Mouse (Mus musculus) midbrain, embryonic 10.5 days (tissue): ENCODE results near the gene D630003M21Rik. TPM values are rescaled to one million over a fixed set of nuclear protein-coding genes. Genes with fewer than 3 reads are reported as not detected.
A peak's percentile ranks its signal among the peaks of the same experiment; 100 is the strongest.

Experiments used
- DNase-seq: peaks from one replicate; pipeline ENCODE4 v3.0.0-alpha.2; 2017; ENCODE audit warnings: low spot score
- H3K27ac ChIP-seq: fragments of 300-500 bp; sonication (generic); replicated peaks from 2 replicates; pipeline ENCODE4 v1.5.1; 2016; ENCODE audit warnings: mild to moderate bottlenecking
- H3K27me3 ChIP-seq: fragments of 300-500 bp; sonication (generic); 2 replicates; pipeline ENCODE4 v1.6.1; 2016; ENCODE audit warnings: low read depth, mild to moderate bottlenecking; ENCODE audit not compliant: poor library complexity, severe bottlenecking
- H3K36me3 ChIP-seq: fragments of 300-500 bp; sonication (generic); 2 replicates; pipeline ENCODE4 v1.6.1; 2016; ENCODE audit warnings: mild to moderate bottlenecking, moderate library complexity
- H3K4me1 ChIP-seq: fragments of 300-500 bp; sonication (generic); 2 replicates; pipeline ENCODE4 v1.6.1; 2016
- H3K4me3 ChIP-seq: fragments of 300-500 bp; sonication (generic); 2 replicates; pipeline ENCODE4 v1.5.1; 2016; ENCODE audit warnings: mild to moderate bottlenecking, moderate library complexity
- H3K9me3 ChIP-seq: fragments of 300-500 bp; sonication (generic); replicated peaks from 2 replicates; pipeline ENCODE4 v1.6.1; 2016; ENCODE audit warnings: mild to moderate bottlenecking
- WGBS: fragments of 180-500 bp; shearing (Covaris S2); methylation state at CpG from one replicate; pipeline ENCODE4 v1.1.7; 2016; 5-methylcytosine and 5-hydroxymethylcytosine counted together
- polyA plus RNA-seq: library from polyadenylated mRNA; unstranded; fragments of >200 nt; fragmentation: Nextera tagmentation; extraction: Ambion mirVana; gene quantifications from 2 replicates; pipeline ENCODE4 v1.2.1, GENCODE M21; 2016

D630003M21Rik gene
- polyA plus RNA-seq, 1 experiment from 2014 or later, result 2.3 TPM

DNA sequence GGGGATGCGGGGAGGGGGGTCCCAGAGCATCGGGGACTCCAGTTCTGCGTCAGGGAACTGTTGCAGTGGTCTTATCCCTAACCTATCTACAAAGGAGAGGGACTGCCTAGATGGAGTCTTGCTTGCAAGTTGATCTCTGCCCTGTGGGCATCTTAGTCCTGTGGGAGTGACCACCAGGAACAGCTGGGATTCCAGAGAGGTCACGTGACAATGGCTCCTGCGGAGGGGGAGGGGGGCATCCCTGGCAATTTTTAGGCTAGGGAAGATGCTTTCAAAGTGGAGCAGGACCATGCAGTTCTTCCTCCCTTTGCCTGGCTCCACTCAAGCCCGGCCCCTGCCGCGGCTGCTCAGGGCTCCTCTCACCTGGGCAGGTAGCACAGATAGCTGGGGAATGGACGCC is 19.2 kb downstream of the D630003M21Rik start:
- Histone ChIP-seq H3K4me3 (no peak overlapping the region), H3K27ac (no peak overlapping the region), H3K27me3 (peaks cover 17% of the 10 kb centered on the region), H3K36me3 (no peaks in the 10 kb centered on the region), H3K4me1 (peaks cover 30% of the 10 kb centered on the region), H3K9me3 (no peaks in the 10 kb centered on the region)
- DNase-seq, result no peak
- WGBS, result 67% methylated on average over 9 of the region's 9 CpGs

DNA sequence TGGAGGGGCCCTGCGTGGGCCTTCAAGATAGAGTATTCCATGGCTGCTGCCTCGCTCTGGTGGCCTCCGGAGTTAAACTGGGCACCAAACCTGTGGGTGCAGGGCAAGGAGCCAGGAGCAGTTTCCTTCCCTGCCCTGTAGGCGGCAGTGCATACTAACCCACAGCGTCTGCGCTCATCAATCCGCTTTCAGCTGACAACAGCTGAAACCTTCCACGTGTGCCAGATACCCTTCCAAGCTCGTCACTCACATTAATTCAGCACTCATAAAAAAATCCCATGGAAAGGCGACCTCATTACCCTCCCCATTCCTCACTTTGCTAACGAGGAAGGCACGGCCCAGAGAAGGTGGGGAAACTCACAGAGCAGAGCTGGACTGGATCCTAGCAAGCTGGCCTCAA is 21.2 kb downstream of the D630003M21Rik start:
- Histone ChIP-seq H3K9me3 (no peaks in the 10 kb centered on the region), H3K4me3 (no peak overlapping the region), H3K4me1 (peaks cover 33% of the 10 kb centered on the region), H3K27me3 (peaks cover 17% of the 10 kb centered on the region), H3K36me3 (no peaks in the 10 kb centered on the region), H3K27ac (no peak overlapping the region)
- WGBS, result 13% methylated on average over 12 of the region's 12 CpGs
- peak; percentile 72 for DNase-seq

GRCm38 (mm10) chr2:158204114-158204513 is 24.9 kb downstream of the D630003M21Rik start:
- peaks cover 13% of the 10 kb centered on the region for H3K4me1 ChIP-seq
- no peak overlapping the region for H3K27ac ChIP-seq
- no peak overlapping the region for H3K4me3 ChIP-seq
- WGBS, result 9% methylated on average over 7 of the region's 7 CpGs
- DNase-seq, result peak; percentile 78
- no peaks in the 10 kb centered on the region for H3K36me3 ChIP-seq
- H3K27me3 ChIP-seq, result peaks cover 17% of the 10 kb centered on the region
- no peaks in the 10 kb centered on the region for H3K9me3 ChIP-seq

DNA sequence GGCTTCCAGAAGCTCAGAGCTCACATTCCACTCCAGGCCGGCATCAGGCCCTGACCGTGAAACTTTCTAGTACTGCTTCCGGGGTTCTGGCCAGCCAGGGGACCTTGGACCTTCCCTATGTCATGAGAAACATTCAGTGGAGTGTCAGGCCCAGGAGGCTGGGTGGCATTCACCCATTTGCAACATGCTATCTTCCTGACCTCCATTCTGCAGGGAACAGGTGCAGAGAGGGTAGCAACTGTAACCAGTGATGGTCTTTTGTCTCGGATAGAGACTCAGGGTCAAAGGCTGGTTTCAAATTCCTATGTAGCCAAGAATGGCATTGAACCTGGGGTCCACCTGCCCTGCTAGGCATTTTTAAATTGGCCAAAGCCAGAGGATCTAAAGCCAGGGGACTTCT is 25.3 kb downstream of the D630003M21Rik start:
- DNase-seq, result no peak
- no peaks in the 10 kb centered on the region for H3K9me3 ChIP-seq
- whole genome bisulfite sequencing, result 83% methylated on average over 4 of the region's 4 CpGs
- no peaks in the 10 kb centered on the region for H3K36me3 ChIP-seq
- peaks cover 14% of the 10 kb centered on the region for H3K27me3 ChIP-seq
- H3K4me1 ChIP-seq, result peaks cover 15% of the 10 kb centered on the region
- H3K4me3 ChIP-seq, result no peak overlapping the region
- H3K27ac ChIP-seq, result no peak overlapping the region

DNA sequence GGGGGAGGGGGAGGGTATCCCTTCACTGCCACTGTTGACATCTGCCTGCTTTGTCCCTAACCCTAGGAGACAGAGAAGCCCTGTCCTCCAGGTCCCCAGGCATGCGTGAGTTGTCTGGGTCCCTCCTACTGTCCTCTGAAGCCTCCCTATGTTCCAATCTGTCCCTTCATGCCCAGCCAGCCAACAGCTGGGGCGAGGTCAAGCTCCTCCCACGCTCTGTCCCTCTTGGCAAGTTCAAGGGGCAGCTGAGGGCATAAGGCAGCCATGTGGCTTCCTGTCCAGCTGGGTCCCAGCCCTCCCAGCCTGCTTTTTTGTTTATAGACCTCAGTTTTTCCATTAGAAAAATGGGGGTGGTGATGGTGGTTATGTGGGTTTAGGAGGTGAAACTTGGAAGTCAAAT is 29.7 kb downstream of the D630003M21Rik start:
- Histone ChIP-seq H3K4me3 (no peak overlapping the region), H3K27ac (0 out of 2 replicates have a peak overlapping the region, but pooled peaks have one; percentile 28), H3K36me3 (no peaks in the 10 kb centered on the region), H3K27me3 (0 out of 2 replicates have a peak, but pooled peaks cover 6% of the 10 kb centered on the region), H3K4me1 (peaks cover 16% of the 10 kb centered on the region), H3K9me3 (no peaks in the 10 kb centered on the region)
- WGBS, result 72% methylated on average over 3 of the region's 3 CpGs
- no peak for DNase-seq

DNA sequence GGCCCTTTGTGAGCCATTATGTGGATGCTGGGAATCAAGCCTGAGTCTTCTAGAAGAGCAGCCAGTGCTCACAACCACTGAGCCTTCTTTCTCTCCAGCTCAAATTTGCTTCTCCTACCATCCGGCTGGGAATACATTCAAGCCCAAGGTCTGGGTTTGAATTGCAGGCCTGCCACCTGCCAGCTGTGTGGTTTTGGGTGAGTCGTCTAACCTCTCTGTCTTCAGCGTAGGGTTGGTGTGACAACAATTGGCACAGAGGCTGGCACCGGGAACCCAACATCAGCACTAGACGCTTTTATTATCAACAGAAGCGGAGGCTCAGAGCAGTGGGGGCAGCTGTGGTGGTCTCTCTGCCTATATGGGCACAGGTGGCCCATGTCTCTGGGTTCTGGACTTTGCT is 30.2 kb downstream of the D630003M21Rik start:
- Histone ChIP-seq H3K4me1 (peaks cover 20% of the 10 kb centered on the region), H3K36me3 (no peaks in the 10 kb centered on the region), H3K27me3 (0 out of 2 replicates have a peak, but pooled peaks cover 6% of the 10 kb centered on the region), H3K4me3 (no peak overlapping the region), H3K9me3 (no peaks in the 10 kb centered on the region), H3K27ac (0 out of 2 replicates have a peak overlapping the region, but pooled peaks have one; percentile 28)
- DNase-seq, result no peak
- 93% methylated on average over 6 of the region's 6 CpGs for WGBS

DNA sequence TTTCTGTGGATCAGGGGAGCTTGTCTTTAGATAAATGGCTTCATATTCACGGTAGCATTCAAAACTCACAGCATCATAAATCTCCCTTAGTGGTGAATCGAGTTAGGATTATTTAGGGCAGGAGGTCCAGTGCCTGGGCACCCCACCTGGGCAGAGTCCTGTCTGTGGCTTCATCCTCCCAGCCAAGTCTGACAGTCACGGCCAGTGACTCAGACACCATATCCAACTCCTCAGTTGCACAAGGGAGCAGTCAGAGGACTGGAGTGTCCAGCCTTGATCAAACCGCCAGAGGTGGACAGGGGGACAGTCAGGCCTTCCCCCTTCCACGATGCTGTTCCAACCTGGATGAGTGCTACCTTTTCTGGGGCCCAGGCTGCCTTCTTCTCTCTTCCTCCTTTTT is 31.1 kb downstream of the D630003M21Rik start:
- WGBS, result 77% methylated on average over 5 of the region's 5 CpGs
- DNase-seq, result no peak
- H3K4me3 ChIP-seq, result no peak overlapping the region

DNA sequence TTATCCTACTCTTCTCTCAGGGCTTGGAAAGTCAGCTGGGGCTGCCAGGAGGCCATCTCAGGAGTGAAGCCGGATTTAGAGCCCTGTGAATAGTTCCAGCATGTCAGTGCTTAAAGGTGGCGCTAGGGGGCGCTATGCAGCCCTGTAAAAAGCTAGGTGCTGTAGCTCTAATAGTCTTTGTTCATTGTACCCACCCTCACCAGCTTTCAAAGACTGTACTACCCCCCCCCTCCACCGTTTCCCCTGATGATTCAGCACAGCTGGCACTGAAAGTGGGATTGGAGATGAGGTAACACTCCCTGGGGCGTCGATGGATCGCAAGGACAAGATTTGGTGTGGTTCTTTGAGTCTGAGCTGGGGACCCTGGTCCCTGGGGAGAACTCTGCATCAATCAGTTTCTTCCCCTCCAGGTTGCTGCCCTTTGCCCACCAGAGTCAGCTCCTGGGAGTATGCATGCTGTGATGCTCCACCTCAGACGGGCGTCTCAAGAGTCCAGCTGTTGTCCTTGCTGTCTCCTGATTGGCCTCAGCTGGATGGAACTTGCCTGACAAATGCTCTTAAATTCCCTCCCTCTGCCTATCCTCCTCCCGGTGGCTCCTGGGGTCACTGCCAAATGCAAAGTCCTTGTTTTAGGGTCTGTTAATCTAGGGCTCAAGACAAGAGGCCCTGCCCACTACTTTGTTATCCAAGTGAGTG is 33.9 kb downstream of the D630003M21Rik start:
- H3K27ac ChIP-seq, result peak overlapping the region; percentile 10
- DNase-seq, result peak; percentile 57
- no peak overlapping the region for H3K4me3 ChIP-seq

More for the DNA sequence above, 31.1 kb downstream of the D630003M21Rik start:
- Histone ChIP-seq H3K27ac (no peak overlapping the region), H3K9me3 (no peaks in the 10 kb centered on the region), H3K27me3 (0 out of 2 replicates have a peak, but pooled peaks cover 6% of the 10 kb centered on the region), H3K4me1 (peaks cover 29% of the 10 kb centered on the region), H3K36me3 (no peaks in the 10 kb centered on the region)

GRCm38 (mm10) chr2:158193611-158194336 is 35.2 kb downstream of the D630003M21Rik start:
- H3K27ac ChIP-seq, result peak overlapping the region; percentile 67
- H3K27me3 ChIP-seq, result peaks cover 6% of the 10 kb centered on the region; the same call in 1 of the 2 replicates
- DNase-seq, result peak; percentile 61
- no peaks in the 10 kb centered on the region for H3K36me3 ChIP-seq
- 0 out of 2 replicates have a peak overlapping the region, but pooled peaks have one; percentile 1 for H3K4me3 ChIP-seq
- 22% methylated on average over 10 of the region's 10 CpGs for WGBS
- H3K9me3 ChIP-seq, result no peaks in the 10 kb centered on the region
- peaks cover 28% of the 10 kb centered on the region for H3K4me1 ChIP-seq

More for the DNA sequence above, 33.9 kb downstream of the D630003M21Rik start:
- no peaks in the 10 kb centered on the region for H3K36me3 ChIP-seq
- no peaks in the 10 kb centered on the region for H3K9me3 ChIP-seq
- peaks cover 6% of the 10 kb centered on the region; the same call in 1 of the 2 replicates for H3K27me3 ChIP-seq
- H3K4me1 ChIP-seq, result peaks cover 32% of the 10 kb centered on the region
- WGBS, result 18% methylated on average over 10 of the region's 10 CpGs

DNA sequence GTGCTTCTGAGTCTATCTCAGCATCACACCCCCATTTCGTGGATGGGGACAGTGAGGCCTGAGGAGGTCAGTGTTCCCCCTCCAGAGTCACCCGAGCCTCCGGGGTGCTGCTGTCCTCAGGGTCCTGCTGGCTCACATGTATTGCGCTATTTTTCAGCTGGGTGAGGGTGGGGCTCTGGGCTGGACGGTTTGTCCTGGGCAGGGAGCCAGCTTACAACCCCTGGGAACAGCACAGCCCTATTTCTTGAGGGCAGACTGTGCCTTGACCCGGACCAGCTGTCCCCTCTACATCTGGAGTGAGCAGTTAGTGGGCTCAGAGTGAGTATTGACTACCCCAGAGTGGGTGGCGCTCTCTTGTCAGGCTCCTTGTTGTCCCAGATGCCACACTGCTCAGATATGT is 37.9 kb downstream of the D630003M21Rik start:
- H3K27ac ChIP-seq, result no peak overlapping the region
- DNase-seq, result no peak
- WGBS, result 84% methylated on average over 7 of the region's 7 CpGs
- H3K4me1 ChIP-seq, result peaks cover 28% of the 10 kb centered on the region
- peaks cover 2% of the 10 kb centered on the region; the same call in 1 of the 2 replicates for H3K27me3 ChIP-seq
- no peaks in the 10 kb centered on the region for H3K36me3 ChIP-seq
- H3K4me3 ChIP-seq, result no peak overlapping the region
- no peaks in the 10 kb centered on the region for H3K9me3 ChIP-seq

- no peak for DNase-seq
- H3K4me3 ChIP-seq, result no peak overlapping the region
- H3K9me3 ChIP-seq, result no peaks in the 10 kb centered on the region
- H3K36me3 ChIP-seq, result no peaks in the 10 kb centered on the region
- 77% methylated on average over 11 of the region's 11 CpGs for WGBS
- no peaks in the 10 kb centered on the region; the same call in 1 of the 2 replicates for H3K27me3 ChIP-seq
- H3K27ac ChIP-seq, result no peak overlapping the region
- H3K4me1 ChIP-seq, result peaks cover 17% of the 10 kb centered on the region
Measured at GRCm38 (mm10) chr2:158189451-158189850, 39.6 kb downstream of the D630003M21Rik start.

DNA sequence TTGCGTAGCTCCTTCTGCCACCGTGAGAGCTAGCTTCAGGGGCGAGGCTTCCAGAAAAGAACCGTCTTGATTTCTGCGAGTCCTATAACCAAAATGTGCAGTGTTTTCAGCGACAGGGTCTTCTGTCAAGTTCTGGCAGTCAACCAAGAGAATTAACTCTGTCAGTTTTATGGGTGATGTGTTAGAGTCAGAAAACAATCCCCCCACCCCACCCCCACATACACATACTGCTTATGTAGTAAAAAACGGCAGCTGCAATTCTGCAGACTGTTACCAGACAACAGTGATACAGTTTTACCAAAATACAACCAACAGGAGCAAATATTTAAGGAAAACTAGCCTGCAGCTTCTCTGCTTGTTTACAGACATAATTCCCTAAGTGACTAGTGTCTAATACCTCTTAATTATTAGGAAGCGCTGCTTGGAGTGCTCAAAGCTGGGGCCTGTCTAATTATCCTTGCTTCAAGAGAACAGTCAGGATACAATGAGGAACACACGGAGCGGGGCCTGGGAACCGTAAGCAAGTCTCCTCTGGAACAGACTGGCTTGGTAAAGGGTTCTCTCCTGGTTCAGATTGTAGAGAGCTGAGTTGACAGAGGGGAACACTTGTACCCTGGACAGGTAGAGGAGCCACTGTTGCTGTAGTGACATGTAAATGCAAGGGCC is 42.7 kb downstream of the D630003M21Rik start:
- Histone ChIP-seq H3K9me3 (no peaks in the 10 kb centered on the region), H3K4me1 (no peaks in the 10 kb centered on the region), H3K27ac (no peak overlapping the region), H3K4me3 (no peak overlapping the region), H3K36me3 (no peaks in the 10 kb centered on the region), H3K27me3 (no peaks in the 10 kb centered on the region)
- no peak for DNase-seq
- 88% methylated on average over 11 of the region's 11 CpGs for WGBS
